Mouse (Mus musculus) heart, embryonic 12.5 days (tissue): ENCODE data around the gene Pramel1. TPM values are rescaled to one million over a fixed set of nuclear protein-coding genes. Genes with fewer than 3 reads are reported as not detected.

Source experiments
- polyA plus RNA-seq: library from polyadenylated mRNA; unstranded; fragments of >200 nt; fragmentation: Nextera tagmentation; extraction: Ambion mirVana; gene quantifications from 2 replicates; pipeline ENCODE4 v1.2.1, GENCODE M21; 2016

Pramel1 gene
- polyA plus RNA-seq, 1 experiment from 2014 or later = not detected

Other genes with a start within 250 kb of the Pramel1 start
- gene Prdm2, start 181.4 kb upstream of the Pramel1 start, polyA plus RNA-seq = 10.4 and 11.6 TPM in 2 replicates
- gene Pdpn, start 94.9 kb upstream of the Pramel1 start, polyA plus RNA-seq = 28.4 and 28.8 TPM in 2 replicates
- gene Lrrc38, start 44.7 kb upstream of the Pramel1 start, polyA plus RNA-seq = 0.08 TPM in 1 of 2 replicates, not detected in the other
- gene Pramef8, start 18.0 kb downstream of the Pramel1 start, polyA plus RNA-seq = 13.6 and 13.8 TPM in 2 replicates
- gene Oog4, start 55.9 kb downstream of the Pramel1 start, polyA plus RNA-seq = not detected in 2 replicates
- not detected in 2 replicates for gene Gm13043, start 116.9 kb downstream of the Pramel1 start, polyA plus RNA-seq
- not detected in 2 replicates for gene Gm13040, start 141.5 kb downstream of the Pramel1 start, polyA plus RNA-seq
- gene BC080695, start 157.3 kb downstream of the Pramel1 start, polyA plus RNA-seq = not detected in 2 replicates
- gene Gm13057, start 157.3 kb downstream of the Pramel1 start, polyA plus RNA-seq = not detected in 2 replicates
- gene Gm13083, start 220.6 kb downstream of the Pramel1 start, polyA plus RNA-seq = not detected in 2 replicates